Mouse (Mus musculus) myocyte (in vitro differentiated cells): Measurements from ENCODE around the gene Skp1a. TPM values are rescaled to one million over a fixed set of nuclear protein-coding genes. Genes with fewer than 3 reads are reported as not detected.
A peak's percentile ranks its signal among the peaks of the same experiment; 100 is the strongest.

Experiments used
- H3K27me3 ChIP-seq: one replicate; pipeline ENCODE4 v1.6.1; 2011; ENCODE audit not compliant: control insufficient read depth, insufficient read depth, insufficient read length
- H3K36me3 ChIP-seq: one replicate; pipeline ENCODE4 v1.6.1; 2011; ENCODE audit not compliant: control insufficient read depth, insufficient read depth
- H3K4me2 ChIP-seq: one replicate; pipeline ENCODE4 v1.6.1; 2011; ENCODE audit warnings: low read depth, control low read depth
- H3K4me3 ChIP-seq: one replicate; pipeline ENCODE4 v1.5.1; 2011; ENCODE audit warnings: mild to moderate bottlenecking, control low read depth, moderate library complexity
- H3K79me2 ChIP-seq: one replicate; pipeline ENCODE4 v1.6.1; 2011; ENCODE audit not compliant: control insufficient read depth, insufficient read depth
- H3ac ChIP-seq: one replicate; pipeline ENCODE4 v1.6.1; 2011; ENCODE audit not compliant: control insufficient read depth, insufficient read length
- CEBPB ChIP-seq: IDR thresholded peaks from 2 replicates; pipeline ENCODE4 v1.6.1; 2011; ENCODE audit warnings: mild to moderate bottlenecking, moderate library complexity; ENCODE audit not compliant: poor library complexity, insufficient read depth, severe bottlenecking
- E2F4 ChIP-seq: IDR thresholded peaks from one replicate; pipeline ENCODE4 v1.6.1; 2011; ENCODE audit warnings: mild to moderate bottlenecking, control low read depth, moderate library complexity; ENCODE audit not compliant: insufficient read depth
- MAX ChIP-seq: IDR thresholded peaks from one replicate; pipeline ENCODE4 v1.6.1; 2011; ENCODE audit warnings: low read depth, mild to moderate bottlenecking, control low read depth
- MYOD1 ChIP-seq, 3 experiments: IDR thresholded peaks; one replicate each; pipeline ENCODE4 v1.6.1; 2011; ENCODE audit warnings: control low read depth in 2 of 3, low read depth in 2 of 3, mild to moderate bottlenecking in 2 of 3, moderate library complexity in 1 of 3; ENCODE audit not compliant: insufficient read length in 2 of 3, control insufficient read depth in 1 of 3
- MYOG ChIP-seq, 3 experiments: IDR thresholded peaks; one replicate each; pipeline ENCODE4 v1.6.1; 2011; ENCODE audit warnings: control low read depth in 2 of 3, low read depth in 2 of 3, mild to moderate bottlenecking in 2 of 3; ENCODE audit not compliant: insufficient read length in 2 of 3, control insufficient read depth in 1 of 3, insufficient read depth in 1 of 3
- POLR2A ChIP-seq: IDR thresholded peaks from one replicate; pipeline ENCODE4 v1.6.1; 2011; ENCODE audit warnings: low read depth, mild to moderate bottlenecking, control low read depth, moderate library complexity; ENCODE audit not compliant: insufficient read length
- POLR2AphosphoS2 ChIP-seq: IDR thresholded peaks from one replicate; pipeline ENCODE4 v1.6.1; 2011; ENCODE audit warnings: low read depth, control low read depth; ENCODE audit not compliant: insufficient read length
- REST ChIP-seq: IDR thresholded peaks from one replicate; pipeline ENCODE4 v1.6.1; 2011; ENCODE audit warnings: mild to moderate bottlenecking, control low read depth, moderate library complexity; ENCODE audit not compliant: insufficient read depth, insufficient read length
- SRF ChIP-seq: IDR thresholded peaks from one replicate; pipeline ENCODE4 v1.6.1; 2011; ENCODE audit warnings: low read depth; ENCODE audit not compliant: control insufficient read depth, insufficient read length
- TCF12 ChIP-seq: IDR thresholded peaks from one replicate; pipeline ENCODE4 v1.6.1; 2011; ENCODE audit warnings: mild to moderate bottlenecking, control low read depth; ENCODE audit not compliant: poor library complexity, insufficient read depth, severe bottlenecking
- TCF3 ChIP-seq: IDR thresholded peaks from one replicate; pipeline ENCODE4 v1.6.1; 2011; ENCODE audit warnings: low read depth, control low read depth; ENCODE audit not compliant: insufficient read length
- USF1 ChIP-seq: IDR thresholded peaks from one replicate; pipeline ENCODE4 v1.6.1; 2011; ENCODE audit warnings: low read depth, mild to moderate bottlenecking, control low read depth, moderate library complexity
- polyA plus RNA-seq: library from polyadenylated mRNA; unstranded; fragments of >200 nt; fragmentation: generic; extraction: Trizol; gene quantifications from one replicate; pipeline ENCODE4 v1.2.1, GENCODE M21; 2012; ENCODE audit warnings: missing spikeins

Skp1a gene
- polyA plus RNA-seq, 1 experiment = 168 TPM

DNA sequence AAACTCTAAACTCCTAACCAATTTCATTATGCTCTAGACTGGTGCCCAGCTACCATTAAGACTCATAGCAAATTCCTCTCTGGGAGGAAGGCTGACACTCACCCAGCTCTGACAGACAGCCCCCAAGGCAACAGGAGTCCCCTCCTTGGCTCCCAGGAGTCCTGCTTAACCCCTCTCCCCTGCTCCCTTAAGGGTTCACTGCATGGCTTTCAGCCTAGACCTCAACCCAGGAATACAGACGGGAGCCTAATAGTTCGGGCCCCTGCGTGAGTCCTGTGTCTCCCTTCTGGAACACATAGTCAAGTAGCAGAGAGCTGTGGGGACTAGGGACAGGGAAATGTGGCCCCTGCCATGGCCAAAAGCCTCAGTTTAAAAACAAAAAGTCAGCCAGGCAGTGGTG lies 46.4 kb downstream of the Skp1a start:
- H3K4me3 ChIP-seq = no peak overlapping the region

DNA sequence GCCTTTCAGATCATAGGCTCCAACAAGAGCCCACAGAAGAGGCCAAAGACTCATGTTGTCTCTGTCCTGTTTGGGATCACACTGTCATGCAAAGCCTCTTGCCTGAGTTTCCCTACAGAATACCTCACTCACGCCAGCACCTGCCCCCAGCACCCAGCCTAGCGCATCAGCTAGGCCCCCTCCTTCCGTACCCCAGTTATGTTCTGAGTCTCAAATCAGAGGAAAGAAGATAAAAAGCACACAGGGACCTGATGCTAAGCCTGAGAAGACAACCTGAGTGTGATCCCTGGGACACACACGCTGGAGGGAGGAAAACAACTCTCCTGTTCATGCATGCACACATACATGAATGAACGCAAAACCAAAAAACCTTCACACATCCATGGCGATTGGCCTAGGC lies 47.2 kb downstream of the Skp1a start:
- peaks cover 5% of the 10 kb centered on the region for H3K36me3 ChIP-seq
- no peaks in the 10 kb centered on the region for H3K27me3 ChIP-seq
- H3K4me3 ChIP-seq = no peak overlapping the region
- TF ChIP-seq SRF (no peak), TCF12 (no peak), POLR2A (no peak), E2F4 (no peak), POLR2AphosphoS2 (no peak), MYOG (IDR thresholded peaks at IDR 0.05; ENCODE audit: control insufficient read depth in 1 of 3, insufficient read depth in 1 of 3, insufficient read length in 2 of 3, low read depth in 2 of 3) (no peak), USF1 (no peak), REST (no peak), CEBPB (no peak), MAX (no peak), MYOD1 (IDR thresholded peaks at IDR 0.05; ENCODE audit: control insufficient read depth in 1 of 3, insufficient read length in 2 of 3, low read depth in 2 of 3) (no peak), TCF3 (no peak)
- H3ac ChIP-seq = no peak overlapping the region
- H3K4me2 ChIP-seq = no peak overlapping the region
- peaks cover 3% of the 10 kb centered on the region for H3K79me2 ChIP-seq

More for the DNA sequence above, 46.4 kb downstream of the Skp1a start:
- Histone ChIP-seq H3K4me2 (no peak overlapping the region), H3K79me2 (peaks cover 3% of the 10 kb centered on the region), H3K36me3 (peaks cover 5% of the 10 kb centered on the region), H3ac (no peak overlapping the region), H3K27me3 (no peaks in the 10 kb centered on the region)
- no peak for TF ChIP-seq USF1
- TF ChIP-seq SRF = no peak
- TF ChIP-seq MYOD1 (IDR thresholded peaks at IDR 0.05; ENCODE audit: control insufficient read depth in 1 of 3, insufficient read length in 2 of 3, low read depth in 2 of 3) = no peak
- TF ChIP-seq TCF12 = no peak
- TF ChIP-seq REST = no peak
- TF ChIP-seq TCF3 = no peak
- TF ChIP-seq POLR2A = no peak
- no peak for TF ChIP-seq MAX
- no peak for TF ChIP-seq CEBPB
- no peak for TF ChIP-seq E2F4
- no peak for TF ChIP-seq MYOG (IDR thresholded peaks at IDR 0.05; ENCODE audit: control insufficient read depth in 1 of 3, insufficient read depth in 1 of 3, insufficient read length in 2 of 3, low read depth in 2 of 3)

DNA sequence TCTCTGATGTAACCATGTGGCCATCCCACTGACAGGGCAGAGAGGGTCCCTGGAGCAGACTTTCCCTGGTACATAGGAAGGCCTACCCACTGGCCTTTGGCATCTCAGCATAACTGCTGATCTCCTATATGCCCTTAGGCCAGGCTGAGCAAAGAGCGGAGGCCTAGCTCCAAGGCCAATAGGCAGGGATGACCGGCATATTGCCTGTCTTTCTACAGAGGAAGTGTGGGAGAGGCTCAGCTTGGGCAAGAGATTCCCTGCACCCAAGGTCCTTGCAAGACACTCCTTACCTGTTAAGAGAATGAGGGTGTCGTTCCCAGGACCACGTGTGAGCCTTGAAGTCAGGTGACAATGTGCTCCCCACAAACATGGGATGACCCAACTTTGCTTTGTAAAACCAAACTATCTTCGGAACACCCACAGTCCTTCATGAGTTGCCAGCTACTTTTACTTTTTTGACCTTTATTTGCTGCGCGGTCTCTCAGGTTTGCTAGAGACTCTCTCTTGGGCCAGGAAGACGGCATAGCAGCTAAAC lies 47.9 kb downstream of the Skp1a start:
- Histone ChIP-seq H3ac (no peak overlapping the region), H3K4me3 (no peak overlapping the region), H3K27me3 (no peaks in the 10 kb centered on the region), H3K36me3 (peaks cover 5% of the 10 kb centered on the region), H3K4me2 (no peak overlapping the region), H3K79me2 (peaks cover 3% of the 10 kb centered on the region)
- TF ChIP-seq TCF12 (no peak), SRF (no peak), POLR2A (no peak)

DNA sequence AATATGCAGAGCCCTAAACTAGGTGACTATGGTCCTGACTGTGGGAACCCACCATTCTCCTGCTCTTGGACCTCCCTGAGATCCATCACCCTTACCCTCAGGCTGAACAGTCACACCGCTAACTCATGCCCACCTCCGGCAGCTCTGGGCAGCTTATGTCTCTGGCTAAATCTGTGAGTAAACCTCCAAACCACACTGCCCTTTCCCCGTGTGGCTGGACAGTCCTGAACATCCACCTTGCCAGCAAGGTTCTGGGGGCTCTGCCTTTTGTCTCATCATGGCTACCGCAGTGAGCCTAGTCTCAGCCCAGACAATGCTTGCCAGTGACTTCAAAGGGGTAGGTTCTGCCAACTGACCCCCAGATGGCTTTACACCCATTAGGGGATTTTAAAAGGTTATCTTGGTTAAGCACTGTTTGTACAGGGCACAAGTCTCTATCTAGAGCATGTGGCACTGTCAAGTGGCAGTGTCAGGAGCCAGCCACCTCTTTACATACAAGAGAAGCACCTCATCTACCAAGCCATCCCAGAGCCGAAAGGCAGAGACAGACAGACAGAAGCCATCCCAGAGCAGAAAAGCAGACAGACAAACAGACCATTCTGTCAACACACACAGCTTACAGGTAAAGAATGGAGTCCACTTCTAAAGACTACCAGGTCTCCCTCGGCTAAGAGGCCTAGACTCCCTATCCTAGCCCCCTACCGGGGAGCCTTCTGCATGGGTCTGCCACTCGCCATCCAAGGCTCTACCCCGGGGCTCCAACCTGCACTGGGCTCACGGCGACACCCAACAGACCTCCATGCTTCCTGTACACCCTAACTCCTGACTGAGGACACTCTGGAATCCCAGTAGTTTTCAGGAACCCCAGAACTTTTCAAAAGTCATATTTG lies 49.0 kb downstream of the Skp1a start:
- H3K4me3 ChIP-seq = peak overlapping the region; percentile 55
- H3K4me2 ChIP-seq = peak overlapping the region; percentile 85
- peaks cover 3% of the 10 kb centered on the region for H3K79me2 ChIP-seq
- TF ChIP-seq MAX (no peak), CEBPB (no peak), E2F4 (no peak), USF1 (no peak), TCF12 (no peak), POLR2AphosphoS2 (no peak)
- H3K36me3 ChIP-seq = peaks cover 5% of the 10 kb centered on the region
- H3ac ChIP-seq = no peak overlapping the region
- no peaks in the 10 kb centered on the region for H3K27me3 ChIP-seq

DNA sequence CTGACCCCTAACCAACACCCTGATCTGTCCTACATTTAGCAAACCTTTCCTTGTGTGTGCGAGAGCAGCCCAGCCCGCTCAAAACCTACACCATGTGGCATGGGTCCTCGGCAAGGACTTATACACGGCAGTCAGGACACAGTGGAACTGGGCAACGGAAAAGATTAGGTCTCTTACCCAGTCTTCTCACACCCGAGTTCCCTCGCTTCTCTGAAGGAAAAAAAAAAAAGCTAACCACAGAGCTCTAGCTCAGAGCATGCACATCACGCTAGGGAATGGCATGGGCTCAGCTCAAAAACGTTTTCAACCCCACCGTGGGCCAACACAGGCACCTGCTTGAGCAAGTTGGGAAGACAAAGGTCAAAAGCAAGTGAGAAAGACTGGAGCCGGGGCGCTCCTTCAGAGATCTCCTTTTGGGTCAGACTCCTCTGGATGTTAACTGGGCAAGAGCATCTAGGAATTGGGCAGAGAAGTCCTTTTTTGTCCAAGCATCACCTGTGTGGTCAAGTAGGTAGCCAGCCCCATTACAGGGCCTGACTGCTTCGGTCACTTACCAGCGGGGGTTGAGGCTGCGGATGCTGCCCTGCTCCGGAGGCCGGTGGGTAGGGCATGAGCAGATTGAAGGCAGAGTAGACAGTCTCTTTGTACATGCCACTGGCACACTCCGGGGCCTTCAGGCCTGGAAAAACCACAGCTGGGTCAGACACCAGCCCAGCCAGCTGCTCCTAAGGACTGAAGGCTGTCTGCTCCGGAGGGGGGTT lies 50.0 kb downstream of the Skp1a start:
- TF ChIP-seq CEBPB = no peak
- TF ChIP-seq USF1 = no peak
- no peak for TF ChIP-seq SRF
- TF ChIP-seq TCF12 = no peak
- TF ChIP-seq E2F4 = no peak
- no peak for TF ChIP-seq REST
- no peak for TF ChIP-seq POLR2AphosphoS2
- TF ChIP-seq MAX = no peak
- TF ChIP-seq POLR2A = no peak
- TF ChIP-seq MYOG (IDR thresholded peaks at IDR 0.05; ENCODE audit: control insufficient read depth in 1 of 3, insufficient read depth in 1 of 3, insufficient read length in 2 of 3, low read depth in 2 of 3) = no peak
- TF ChIP-seq TCF3 = no peak
- no peak for TF ChIP-seq MYOD1 (IDR thresholded peaks at IDR 0.05; ENCODE audit: control insufficient read depth in 1 of 3, insufficient read length in 2 of 3, low read depth in 2 of 3)
- no peak overlapping the region for H3ac ChIP-seq
- H3K36me3 ChIP-seq = peaks cover 5% of the 10 kb centered on the region
- H3K79me2 ChIP-seq = peaks cover 3% of the 10 kb centered on the region
- peak overlapping the region; percentile 85 for H3K4me2 ChIP-seq
- peak overlapping the region; percentile 55 for H3K4me3 ChIP-seq
- H3K27me3 ChIP-seq = no peaks in the 10 kb centered on the region
